Mouse (Mus musculus) embryonic facial prominence, embryonic 14.5 days (tissue): ENCODE measurements around the gene Afmid. TPM values are rescaled to one million over a fixed set of nuclear protein-coding genes. Genes with fewer than 3 reads are reported as not detected.

ENCODE experiments used
- ATAC-seq: fragments of 200-750 bp; cut with Nextera tagmentation; 2 replicates; pipeline ENCODE4 v1.8.0; 2017; ENCODE audit warnings: low read depth, moderate number of reproducible peaks, moderate TSS enrichment
- DNase-seq: peaks from one replicate; pipeline ENCODE4 v3.0.0-alpha.2; 2015; ENCODE audit warnings: low spot score
- H3K27ac ChIP-seq: fragments of 300-500 bp; sonication (generic); replicated peaks from 2 replicates; pipeline ENCODE4 v1.5.1; 2014; ENCODE audit warnings: low read depth, mild to moderate bottlenecking, low read length, moderate library complexity
- H3K27me3 ChIP-seq: fragments of 300-500 bp; sonication (generic); replicated peaks from 2 replicates; pipeline ENCODE4 v1.6.1; 2014; ENCODE audit warnings: low read length; ENCODE audit not compliant: control insufficient read depth, insufficient read depth
- H3K36me3 ChIP-seq: fragments of 300-500 bp; sonication (generic); 2 replicates; pipeline ENCODE4 v1.6.1; 2014; ENCODE audit warnings: low read length, mixed read lengths; ENCODE audit not compliant: control insufficient read depth, insufficient read depth
- H3K4me1 ChIP-seq: fragments of 300-500 bp; sonication (generic); 2 replicates; pipeline ENCODE4 v1.6.1; 2014; ENCODE audit warnings: antibody characterized with exemption, low read length; ENCODE audit not compliant: control insufficient read depth, insufficient read depth
- H3K4me2 ChIP-seq: fragments of 300-500 bp; sonication (generic); 2 replicates; pipeline ENCODE4 v1.6.1; 2014; ENCODE audit warnings: low read depth, mild to moderate bottlenecking, low read length, moderate library complexity, mixed read lengths
- H3K4me3 ChIP-seq: fragments of 300-500 bp; sonication (generic); 2 replicates; pipeline ENCODE4 v1.5.1; 2014; ENCODE audit warnings: low read depth, mild to moderate bottlenecking, low read length
- H3K9ac ChIP-seq: fragments of 300-500 bp; sonication (generic); 2 replicates; pipeline ENCODE4 v1.6.1; 2014; ENCODE audit warnings: low read depth, mild to moderate bottlenecking, low read length, moderate library complexity, mixed read lengths
- H3K9me3 ChIP-seq: fragments of 300-500 bp; sonication (generic); 2 replicates; pipeline ENCODE4 v1.6.1; 2016; ENCODE audit warnings: low read length; ENCODE audit not compliant: control insufficient read depth
- WGBS: fragments of 180-500 bp; shearing (Covaris S2); extraction: QIAGEN DNeasy Blood & Tissue Kit; methylation state at CpG from one replicate; pipeline ENCODE4 v1.1.7; 2014; 5-methylcytosine and 5-hydroxymethylcytosine counted together
- polyA plus RNA-seq: library from polyadenylated mRNA; unstranded; fragments of >200 nt; fragmentation: Nextera tagmentation; extraction: Ambion mirVana; gene quantifications from 2 replicates; pipeline ENCODE4 v1.2.1, GENCODE M21; 2014

Afmid gene
- polyA plus RNA-seq, 1 experiment from 2014 or later, result 5.5 TPM

- 34% methylated on average over 12 of the region's 12 CpGs for WGBS
- ATAC-seq (0 out of 2 replicates have a peak, but pooled peaks have one; percentile 7), DNase-seq (peak; percentile 83)
- Histone ChIP-seq H3K9ac (peak overlapping the region; percentile 30; the same call in 1 of the 2 replicates), H3K27ac (no peak overlapping the region), H3K4me2 (no peak overlapping the region), H3K9me3 (no peaks in the 10 kb centered on the region), H3K4me3 (no peak overlapping the region), H3K4me1 (peaks cover 3% of the 10 kb centered on the region; the same call in 1 of the 2 replicates), H3K27me3 (no peaks in the 10 kb centered on the region), H3K36me3 (no peaks in the 10 kb centered on the region)
Observed at GRCm38 (mm10) chr11:117870688-117871365, 45.1 kb downstream of the Afmid start.

- no peaks in the 10 kb centered on the region for H3K36me3 ChIP-seq
- H3K27ac ChIP-seq, result no peak overlapping the region
- WGBS, result 74% methylated on average over 5 of the region's 5 CpGs
Observed at GRCm38 (mm10) chr11:117871376-117871775, 45.7 kb downstream of the Afmid start.

GRCm38 (mm10) chr11:117871911-117872584 lies 46.3 kb downstream of the Afmid start:
- Histone ChIP-seq H3K9me3 (no peaks in the 10 kb centered on the region), H3K36me3 (no peaks in the 10 kb centered on the region), H3K27ac (no peak overlapping the region), H3K4me2 (peak overlapping the region; percentile 99), H3K4me3 (peak overlapping the region; percentile 76; the same call in 1 of the 2 replicates), H3K27me3 (no peaks in the 10 kb centered on the region), H3K4me1 (0 out of 2 replicates have a peak, but pooled peaks cover 3% of the 10 kb centered on the region), H3K9ac (no peak overlapping the region)
- 64% methylated on average over 11 of the region's 12 CpGs for WGBS
- no peak for DNase-seq
- no peak for ATAC-seq

More at GRCm38 (mm10) chr11:117871376-117871775, 45.7 kb downstream of the Afmid start:
- Histone ChIP-seq H3K4me1 (0 out of 2 replicates have a peak, but pooled peaks cover 3% of the 10 kb centered on the region), H3K9ac (no peak overlapping the region), H3K9me3 (no peaks in the 10 kb centered on the region), H3K4me2 (no peak overlapping the region), H3K4me3 (no peak overlapping the region), H3K27me3 (no peaks in the 10 kb centered on the region)
- DNase-seq (no peak), ATAC-seq (no peak)

- Histone ChIP-seq H3K9me3 (no peaks in the 10 kb centered on the region), H3K27me3 (no peaks in the 10 kb centered on the region), H3K36me3 (no peaks in the 10 kb centered on the region), H3K4me1 (peaks cover 4% of the 10 kb centered on the region; the same call in 1 of the 2 replicates), H3K4me3 (peak within 1 kb of the TSS; percentile 76), H3K4me2 (peak within 1 kb of the TSS; percentile 99), H3K9ac (peak within 1 kb of the TSS; percentile 84), H3K27ac (no peak within 1 kb of the TSS)
- 2% methylated on average over 49 of the region's 51 CpGs for WGBS
- peak; percentile 93 for DNase-seq
- peak; percentile 86 for ATAC-seq
Observed at GRCm38 (mm10) chr11:117872861-117873608, 47.3 kb downstream of the Afmid start, which contains the start of gene Tha1. Tha1 (minus strand) TSS chr11:117873481.

GRCm38 (mm10) chr11:117874419-117874818 lies 48.7 kb downstream of the Afmid start:
- 52% methylated on average over 4 of the region's 4 CpGs for WGBS

GRCm38 (mm10) chr11:117875681-117876080 lies 50.0 kb downstream of the Afmid start:
- ATAC-seq (no peak), DNase-seq (no peak)
- Histone ChIP-seq H3K4me2 (no peak overlapping the region), H3K27me3 (no peaks in the 10 kb centered on the region), H3K4me3 (no peak overlapping the region), H3K36me3 (no peaks in the 10 kb centered on the region), H3K9ac (no peak overlapping the region), H3K9me3 (no peaks in the 10 kb centered on the region), H3K4me1 (peaks cover 15% of the 10 kb centered on the region), H3K27ac (no peak overlapping the region)
- WGBS, result 29% methylated on average over 5 of the region's 6 CpGs

More at GRCm38 (mm10) chr11:117874419-117874818, 48.7 kb downstream of the Afmid start:
- Histone ChIP-seq H3K27me3 (no peaks in the 10 kb centered on the region), H3K9ac (no peak overlapping the region), H3K4me2 (no peak overlapping the region), H3K9me3 (no peaks in the 10 kb centered on the region), H3K4me1 (peaks cover 15% of the 10 kb centered on the region), H3K4me3 (no peak overlapping the region), H3K36me3 (no peaks in the 10 kb centered on the region), H3K27ac (no peak overlapping the region)
- ATAC-seq (no peak), DNase-seq (no peak)

- 17% methylated on average over 11 of the region's 13 CpGs for WGBS
- peaks cover 13% of the 10 kb centered on the region for H3K4me1 ChIP-seq
- ATAC-seq, result peak; percentile 44; the same call in 1 of the 2 replicates
- H3K27ac ChIP-seq, result peak overlapping the region; percentile 49
- no peaks in the 10 kb centered on the region for H3K27me3 ChIP-seq
- H3K4me3 ChIP-seq, result no peak overlapping the region
- H3K36me3 ChIP-seq, result no peaks in the 10 kb centered on the region
- no peaks in the 10 kb centered on the region for H3K9me3 ChIP-seq
- H3K4me2 ChIP-seq, result peak overlapping the region; percentile 32; the same call in 1 of the 2 replicates
- peak overlapping the region; percentile 50 for H3K9ac ChIP-seq
- DNase-seq, result peak; percentile 72
Observed at GRCm38 (mm10) chr11:117877917-117878745, 52.4 kb downstream of the Afmid start.
